Mouse (Mus musculus) cortical plate, adult 2 months (tissue): ENCODE results near the gene Scarf1. TPM values are rescaled to one million over a fixed set of nuclear protein-coding genes. Genes with fewer than 3 reads are reported as not detected.

Experiments
- H3K27ac ChIP-seq: fragments of 200-500 bp; 2 replicates; pipeline ENCODE4 v1.5.1; 2012; ENCODE audit warnings: low read length, control low read depth, inconsistent platforms; ENCODE audit not compliant: insufficient read depth
- H3K4me1 ChIP-seq: fragments of 200-500 bp; 2 replicates; pipeline ENCODE4 v1.6.1; 2011; ENCODE audit warnings: low read length; ENCODE audit not compliant: control insufficient read depth, insufficient read depth
- H3K4me3 ChIP-seq: fragments of 200-500 bp; 2 replicates; pipeline ENCODE4 v1.5.1; 2011; ENCODE audit warnings: mild to moderate bottlenecking, low read length, control low read depth; ENCODE audit not compliant: insufficient read depth
- CTCF ChIP-seq: fragments of 200-500 bp; IDR thresholded peaks from 2 replicates; pipeline ENCODE4 v1.5.1; 2011; ENCODE audit warnings: mild to moderate bottlenecking, control low read depth, low read length; ENCODE audit not compliant: insufficient read depth; ENCODE audit errors: extremely low read depth
- POLR2A ChIP-seq: fragments of 200-500 bp; IDR thresholded peaks from 2 replicates; pipeline ENCODE4 v1.6.1; 2011; ENCODE audit warnings: mild to moderate bottlenecking, low read length, control low read depth; ENCODE audit not compliant: insufficient read depth; ENCODE audit errors: extremely low read depth
- polyA plus RNA-seq: library from polyadenylated mRNA; depleted of rRNA; stranded (reverse); fragments of >200 nt; gene quantifications from 2 replicates; pipeline ENCODE4 v1.2.3, GENCODE M21; 2012

Gene Scarf1
- polyA plus RNA-seq, 1 experiment: 3.2 TPM

GRCm38 (mm10) chr11:75537025-75537414, 23.7 kb downstream of the Scarf1 start:
- Histone ChIP-seq H3K27ac (peak overlapping the region; percentile 95), H3K4me3 (no peak overlapping the region), H3K4me1 (peaks cover 14% of the 10 kb centered on the region)
- TF ChIP-seq POLR2A: no peak
- TF ChIP-seq CTCF: no peak

GRCm38 (mm10) chr11:75537491-75538183, 24.3 kb downstream of the Scarf1 start:
- TF ChIP-seq POLR2A (no peak), CTCF (no peak)
- peak overlapping the region; percentile 95 for H3K27ac ChIP-seq
- no peak overlapping the region for H3K4me3 ChIP-seq
- H3K4me1 ChIP-seq: peaks cover 14% of the 10 kb centered on the region

GRCm38 (mm10) chr11:75538184-75538969, 25.0 kb downstream of the Scarf1 start:
- TF ChIP-seq POLR2A (no peak), CTCF (no peak)
- Histone ChIP-seq H3K4me1 (peaks cover 12% of the 10 kb centered on the region), H3K4me3 (no peak overlapping the region), H3K27ac (peak overlapping the region; percentile 95)

GRCm38 (mm10) chr11:75538970-75539299, 25.6 kb downstream of the Scarf1 start:
- Histone ChIP-seq H3K27ac (peak overlapping the region; percentile 95; the same call in 1 of the 2 replicates), H3K4me3 (no peak overlapping the region), H3K4me1 (peaks cover 11% of the 10 kb centered on the region)
- TF ChIP-seq CTCF (no peak), POLR2A (no peak)

- Histone ChIP-seq H3K27ac (no peak overlapping the region), H3K4me3 (no peak overlapping the region), H3K4me1 (peaks cover 12% of the 10 kb centered on the region)
- no peak for TF ChIP-seq CTCF
- no peak for TF ChIP-seq POLR2A
Observed at GRCm38 (mm10) chr11:75540209-75540608, 26.9 kb downstream of the Scarf1 start.

DNA sequence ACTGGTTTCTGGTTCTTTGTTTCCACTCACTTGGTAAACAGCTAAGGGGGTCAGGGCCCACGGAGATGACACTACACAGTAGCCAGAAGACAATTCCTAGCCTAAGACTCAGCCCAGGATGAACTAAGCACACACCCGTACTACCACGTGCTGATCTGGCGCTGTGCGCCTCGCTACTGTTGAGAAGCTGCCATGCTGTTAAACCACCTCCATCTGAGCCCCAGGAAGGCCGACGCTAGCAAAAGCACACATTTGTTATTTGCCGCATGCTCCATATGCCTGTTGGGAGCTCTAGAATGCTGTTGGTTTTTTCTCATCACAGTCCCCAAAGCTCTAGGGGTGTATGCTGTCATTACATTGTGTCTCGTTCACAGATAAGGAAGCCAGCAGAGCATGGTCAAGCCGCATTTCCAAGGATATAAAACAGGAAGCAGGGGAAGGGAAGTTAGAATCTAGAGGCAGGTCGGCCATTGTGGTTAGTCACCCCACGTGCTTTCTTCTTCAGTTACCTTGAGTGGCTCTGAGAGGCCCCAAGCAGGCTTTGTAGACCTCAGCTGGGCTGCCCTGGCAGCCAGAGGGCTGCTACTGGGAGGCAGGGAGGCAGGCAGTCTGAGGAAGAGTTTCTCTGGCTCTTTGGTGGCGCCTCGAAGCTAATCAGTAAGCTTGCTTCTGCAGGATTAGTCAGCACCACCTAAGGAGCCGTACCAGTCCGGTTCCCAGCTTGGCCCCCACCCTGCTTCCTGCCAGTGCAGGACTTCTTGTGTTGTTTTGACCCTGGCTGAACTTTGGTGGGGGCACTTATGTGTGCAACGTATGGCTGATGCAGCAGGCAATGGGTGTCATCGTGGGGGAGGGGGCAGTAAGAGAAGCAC, 27.6 kb downstream of the Scarf1 start:
- Histone ChIP-seq H3K27ac (0 out of 2 replicates have a peak overlapping the region, but pooled peaks have one; percentile 2), H3K4me1 (peaks cover 11% of the 10 kb centered on the region)
- TF ChIP-seq POLR2A: no peak
- TF ChIP-seq CTCF: no peak

DNA sequence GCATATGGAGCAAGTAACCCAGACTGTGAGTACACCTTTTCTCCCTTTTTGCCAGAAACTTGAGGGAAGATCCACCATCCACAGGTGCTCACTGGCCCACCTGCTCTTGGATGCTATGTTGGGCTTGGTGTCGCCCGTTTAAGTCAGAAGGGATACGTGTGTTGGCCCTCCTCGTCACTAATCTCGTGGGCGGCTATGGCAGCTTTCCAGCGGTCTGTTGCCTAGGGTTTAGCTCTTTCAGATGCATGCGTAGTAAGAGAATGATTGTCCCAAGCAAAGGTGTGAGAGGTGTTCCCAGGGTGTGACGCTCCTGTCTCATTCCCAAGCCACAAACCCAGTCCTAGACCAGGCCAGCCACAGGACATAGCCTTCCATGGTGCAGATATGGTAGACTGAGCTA, 31.4 kb downstream of the Scarf1 start:
- TF ChIP-seq CTCF: no peak
- TF ChIP-seq POLR2A: no peak
- H3K27ac ChIP-seq: no peak overlapping the region
- peaks cover 5% of the 10 kb centered on the region; the same call in 1 of the 2 replicates for H3K4me1 ChIP-seq
- H3K4me3 ChIP-seq: no peak overlapping the region

More for the DNA sequence above, 27.6 kb downstream of the Scarf1 start:
- H3K4me3 ChIP-seq: no peak overlapping the region

GRCm38 (mm10) chr11:75546057-75546456, 32.7 kb downstream of the Scarf1 start:
- no peak for TF ChIP-seq CTCF
- TF ChIP-seq POLR2A: no peak
- H3K4me1 ChIP-seq: peaks cover 3% of the 10 kb centered on the region; the same call in 1 of the 2 replicates
- H3K4me3 ChIP-seq: no peak overlapping the region
- H3K27ac ChIP-seq: no peak overlapping the region

- TF ChIP-seq POLR2A: no peak
- no peak for TF ChIP-seq CTCF
- peaks cover 6% of the 10 kb centered on the region for H3K4me1 ChIP-seq
- H3K27ac ChIP-seq: no peak overlapping the region
- no peak overlapping the region for H3K4me3 ChIP-seq
Observed at GRCm38 (mm10) chr11:75549658-75550111, 36.3 kb downstream of the Scarf1 start.
